Mouse (Mus musculus): ENCODE data around the gene Cad.

- no peak for TF ChIP-seq TAL1 (IDR thresholded peaks at IDR 0.05; ENCODE audit: low read length)
- TF ChIP-seq GATA1 (IDR thresholded peaks at IDR 0.05; ENCODE audit: low read length), result no peak
These were observed 41.3 kb downstream of the Cad start for GRCm38 (mm10) chr5:31095711-31096480.
